Mouse (Mus musculus) hindbrain, postnatal 0 days (tissue): ENCODE results near the gene Cdan1. TPM values are rescaled to one million over a fixed set of nuclear protein-coding genes. Genes with fewer than 3 reads are reported as not detected.
"Not testable (repeated sequence)": the region's sequence is repeated elsewhere in the genome, so short reads cannot be mapped to it uniquely, and the experiment has no call there.

Experiments used
- ATAC-seq: fragments of 200-750 bp; cut with Nextera tagmentation; 2 replicates; pipeline ENCODE4 v1.8.0; 2017; ENCODE audit warnings: mild to moderate bottlenecking, moderate TSS enrichment, moderate library complexity
- DNase-seq: peaks from one replicate; pipeline ENCODE4 v3.0.0-alpha.2; 2015; ENCODE audit warnings: low spot score
- H3K27ac ChIP-seq: fragments of 300-500 bp; sonication (generic); 2 replicates; pipeline ENCODE4 v1.5.1; 2014; ENCODE audit warnings: mild to moderate bottlenecking
- H3K27me3 ChIP-seq: fragments of 300-500 bp; sonication (generic); 2 replicates; pipeline ENCODE4 v1.6.1; 2014; ENCODE audit warnings: low read length, mixed read lengths; ENCODE audit not compliant: insufficient read depth
- H3K36me3 ChIP-seq: fragments of 300-500 bp; sonication (generic); 2 replicates; pipeline ENCODE4 v1.6.1; 2014; ENCODE audit warnings: low read length, mixed read lengths; ENCODE audit not compliant: insufficient read depth
- H3K4me1 ChIP-seq: fragments of 300-500 bp; sonication (generic); 2 replicates; pipeline ENCODE4 v1.6.1; 2014; ENCODE audit warnings: antibody characterized with exemption, low read length, mixed read lengths; ENCODE audit not compliant: insufficient read depth
- H3K4me2 ChIP-seq: fragments of 300-500 bp; sonication (generic); 2 replicates; pipeline ENCODE4 v1.6.1; 2014; ENCODE audit warnings: low read depth, mild to moderate bottlenecking, low read length, moderate library complexity, mixed read lengths
- H3K4me3 ChIP-seq: fragments of 300-500 bp; sonication (generic); 2 replicates; pipeline ENCODE4 v1.5.1; 2014; ENCODE audit warnings: low read length
- H3K9ac ChIP-seq: fragments of 300-500 bp; sonication (generic); replicated peaks from 2 replicates; pipeline ENCODE4 v1.6.1; 2014; ENCODE audit warnings: mild to moderate bottlenecking, low read length, moderate library complexity, mixed read lengths
- H3K9me3 ChIP-seq: fragments of 300-500 bp; sonication (generic); 2 replicates; pipeline ENCODE4 v1.6.1; 2016; ENCODE audit warnings: low read length, mixed read lengths
- CTCF ChIP-seq: IDR thresholded peaks from 2 replicates; pipeline ENCODE4 v1.5.1; 2016; ENCODE audit warnings: antibody characterized with exemption, control low read depth, low read depth
- WGBS: fragments of 180-500 bp; shearing (Covaris S2); extraction: QIAGEN DNeasy Blood & Tissue Kit; methylation state at CpG from one replicate; pipeline ENCODE4 v1.1.7; 2014; 5-methylcytosine and 5-hydroxymethylcytosine counted together
- polyA plus RNA-seq: library from polyadenylated mRNA; unstranded; fragments of >200 nt; fragmentation: Nextera tagmentation; extraction: Ambion mirVana; gene quantifications from 2 replicates; pipeline ENCODE4 v1.2.1, GENCODE M21; 2015
- total RNA-seq: library from RNA; depleted of rRNA; stranded (reverse); fragments of >200 nt; gene quantifications from 2 replicates; pipeline ENCODE4 v1.2.3, GENCODE M21; 2014

Cdan1 gene
- total and polyA plus RNA-seq, 2 experiments from 2014 or later = 5.9 to 37.8 TPM

DNA sequence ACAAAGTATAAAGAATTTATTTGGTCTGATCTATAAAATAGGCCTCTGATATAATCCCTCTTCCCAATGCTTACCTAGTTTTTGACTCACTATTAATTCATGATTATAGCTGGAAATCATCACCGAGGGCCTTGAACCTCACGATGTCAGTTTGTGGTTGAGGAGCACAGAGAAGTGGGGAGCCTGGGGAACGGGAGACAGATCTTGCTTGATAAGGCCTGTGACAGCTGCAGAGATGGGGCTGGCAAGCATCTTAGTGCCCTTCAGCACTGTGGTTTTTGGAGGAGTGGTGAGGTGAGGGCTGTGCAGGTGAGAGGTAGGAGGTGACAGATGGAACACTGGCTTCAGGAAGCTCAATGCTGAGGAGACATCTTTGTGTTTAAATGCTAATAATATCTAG lies 139.8 kb downstream of the Cdan1 start:
- ATAC-seq (no peak), DNase-seq (no peak)
- Histone ChIP-seq H3K4me3 (no peak overlapping the region), H3K27me3 (no peaks in the 10 kb centered on the region), H3K4me1 (no peaks in the 10 kb centered on the region), H3K36me3 (peaks cover 25% of the 10 kb centered on the region), H3K9ac (no peak overlapping the region), H3K27ac (no peak overlapping the region), H3K4me2 (no peak overlapping the region), H3K9me3 (no peaks in the 10 kb centered on the region)
- no peak for TF ChIP-seq CTCF
- 91% methylated on average over 3 of the region's 3 CpGs for WGBS

DNA sequence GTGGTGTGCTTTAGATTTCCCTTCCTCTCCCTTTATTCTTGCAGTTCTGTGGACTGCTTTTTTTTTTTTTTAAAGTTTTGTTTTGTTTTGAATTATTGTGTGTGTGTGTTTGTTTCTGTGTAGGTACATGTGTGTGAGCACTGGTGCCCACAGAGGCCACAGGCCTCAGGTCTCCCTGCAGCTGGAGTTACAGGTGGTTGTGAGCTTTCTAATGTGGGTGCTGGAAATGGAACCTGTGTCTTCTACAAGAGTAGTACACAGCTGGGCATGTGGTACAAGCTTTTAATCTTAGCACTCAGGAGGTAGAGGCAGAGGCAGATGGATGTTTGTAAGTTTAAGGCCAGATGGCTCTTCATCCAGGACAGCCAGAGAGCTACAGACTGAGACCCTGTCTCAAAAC lies 142.9 kb downstream of the Cdan1 start:
- peaks cover 18% of the 10 kb centered on the region; the same call in 1 of the 2 replicates for H3K36me3 ChIP-seq
- no peak overlapping the region for H3K9ac ChIP-seq
- no peak overlapping the region for H3K4me2 ChIP-seq
- no peaks in the 10 kb centered on the region for H3K4me1 ChIP-seq
- DNase-seq = no peak
- H3K27ac ChIP-seq = no peak overlapping the region
- H3K9me3 ChIP-seq = no peaks in the 10 kb centered on the region
- H3K4me3 ChIP-seq = no peak overlapping the region
- TF ChIP-seq CTCF = no peak
- no peak for ATAC-seq
- no peaks in the 10 kb centered on the region for H3K27me3 ChIP-seq

DNA sequence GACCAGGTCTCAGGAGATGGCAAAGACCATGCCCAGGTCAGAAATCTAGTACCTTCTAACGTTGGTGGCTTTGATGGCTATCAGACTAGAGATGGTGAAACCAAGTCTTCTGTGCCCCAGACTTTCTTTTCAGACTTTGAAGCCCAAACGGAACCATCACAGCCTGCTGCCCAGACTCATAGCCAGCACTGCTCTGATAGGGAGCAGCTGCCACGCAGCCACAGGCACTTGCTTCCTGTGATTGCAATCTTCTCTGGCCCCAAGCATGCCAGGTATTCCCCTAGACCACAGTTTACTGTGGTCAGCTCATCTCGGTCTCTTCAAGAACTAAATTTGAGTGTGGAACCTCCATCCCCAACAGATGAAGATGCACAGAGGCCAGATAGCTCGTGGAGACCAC lies 147.3 kb downstream of the Cdan1 start:
- no peaks in the 10 kb centered on the region for H3K9me3 ChIP-seq
- H3K36me3 ChIP-seq = peaks cover 38% of the 10 kb centered on the region

DNA sequence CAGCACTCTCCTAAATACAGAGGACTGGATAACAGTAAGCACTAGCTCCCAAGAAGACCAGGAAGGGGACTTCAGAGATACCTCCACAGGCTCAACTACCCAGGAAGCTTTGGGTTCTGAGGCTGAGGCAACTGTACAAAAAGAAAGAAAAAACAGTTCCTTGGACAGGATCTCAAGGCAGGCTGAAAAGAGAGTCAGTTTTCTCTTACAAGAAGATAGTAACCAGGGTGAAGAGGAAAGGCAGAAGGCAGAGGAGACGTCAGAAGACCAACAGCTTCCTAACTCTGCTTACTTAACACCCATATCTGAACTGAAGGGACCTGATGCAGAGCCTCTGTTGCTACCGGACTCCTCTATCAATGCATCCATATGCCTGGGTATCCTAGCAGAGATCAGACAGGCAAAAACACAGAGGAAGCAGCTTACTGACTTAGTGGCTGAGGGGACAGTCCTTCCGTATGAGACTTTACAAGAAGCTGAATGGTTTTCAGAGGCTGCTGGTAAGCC lies 149.5 kb downstream of the Cdan1 start:
- WGBS = 89% methylated on average over 3 of the region's 3 CpGs
- Histone ChIP-seq H3K36me3 (peaks cover 55% of the 10 kb centered on the region), H3K27ac (no peak overlapping the region), H3K4me1 (no peaks in the 10 kb centered on the region), H3K4me2 (no peak overlapping the region), H3K9ac (no peak overlapping the region), H3K9me3 (no peaks in the 10 kb centered on the region), H3K4me3 (no peak overlapping the region), H3K27me3 (no peaks in the 10 kb centered on the region)
- no peak for DNase-seq
- ATAC-seq = no peak
- no peak for TF ChIP-seq CTCF

More for the DNA sequence above, 147.3 kb downstream of the Cdan1 start:
- no peak overlapping the region for H3K4me3 ChIP-seq
- H3K4me1 ChIP-seq = no peaks in the 10 kb centered on the region
- WGBS = 81% methylated on average over 5 of the region's 5 CpGs
- H3K4me2 ChIP-seq = no peak overlapping the region
- no peaks in the 10 kb centered on the region for H3K27me3 ChIP-seq
- ATAC-seq = no peak
- H3K27ac ChIP-seq = no peak overlapping the region
- no peak for DNase-seq
- TF ChIP-seq CTCF = no peak
- no peak overlapping the region for H3K9ac ChIP-seq

DNA sequence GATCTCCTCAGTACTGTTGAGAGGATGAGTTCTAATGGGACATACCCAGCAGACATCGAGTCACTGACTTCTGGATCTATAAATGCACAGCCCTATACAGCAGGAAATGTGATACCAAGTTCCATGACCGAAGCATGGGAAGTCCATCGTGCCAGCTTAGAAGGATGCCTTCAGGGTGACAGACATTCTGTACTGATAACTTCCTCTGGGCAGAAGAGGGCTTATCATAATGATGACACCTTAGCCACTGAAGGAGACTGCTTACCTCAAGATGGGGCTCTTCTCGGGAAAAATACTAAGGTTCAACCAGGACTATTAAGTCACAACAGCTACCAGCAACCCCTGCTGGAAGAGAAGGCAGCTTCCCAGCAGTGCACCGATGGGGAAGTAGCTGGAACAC lies 152.2 kb downstream of the Cdan1 start:
- WGBS = 88% methylated on average over 5 of the region's 5 CpGs
- no peak overlapping the region for H3K4me2 ChIP-seq
- peaks cover 55% of the 10 kb centered on the region for H3K36me3 ChIP-seq
- H3K9ac ChIP-seq = no peak overlapping the region
- no peak for TF ChIP-seq CTCF
- no peaks in the 10 kb centered on the region for H3K9me3 ChIP-seq
- H3K27me3 ChIP-seq = no peaks in the 10 kb centered on the region
- H3K4me3 ChIP-seq = no peak overlapping the region
- no peak overlapping the region for H3K27ac ChIP-seq
- ATAC-seq (no peak), DNase-seq (no peak)
- no peaks in the 10 kb centered on the region for H3K4me1 ChIP-seq

DNA sequence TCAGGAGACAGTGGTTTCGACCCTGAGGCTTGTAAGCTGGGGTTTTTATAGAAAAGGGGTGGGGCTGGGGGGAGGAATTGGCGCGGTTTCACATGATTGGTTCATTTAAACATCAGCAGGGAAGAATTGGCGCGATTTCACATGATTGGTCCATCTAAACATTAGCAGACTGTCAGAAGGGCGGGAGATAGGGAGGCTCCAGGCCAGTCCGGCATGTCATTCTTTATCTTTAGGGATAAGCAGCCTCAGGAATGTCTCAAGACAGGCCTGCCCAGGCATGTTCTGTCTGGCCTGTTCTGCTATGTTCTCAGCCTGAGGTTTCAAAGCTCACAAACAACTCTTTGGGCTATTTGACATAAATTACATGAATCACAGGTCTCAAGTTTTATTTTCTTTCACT lies 168.8 kb downstream of the Cdan1 start:
- not testable (repeated sequence) for H3K36me3 ChIP-seq, H3K4me2 ChIP-seq, H3K4me3 ChIP-seq, H3K27ac ChIP-seq, H3K9me3 ChIP-seq, H3K4me1 ChIP-seq, H3K27me3 ChIP-seq, DNase-seq, H3K9ac ChIP-seq, ATAC-seq
- WGBS = 86% methylated on average over 7 of the region's 7 CpGs

DNA sequence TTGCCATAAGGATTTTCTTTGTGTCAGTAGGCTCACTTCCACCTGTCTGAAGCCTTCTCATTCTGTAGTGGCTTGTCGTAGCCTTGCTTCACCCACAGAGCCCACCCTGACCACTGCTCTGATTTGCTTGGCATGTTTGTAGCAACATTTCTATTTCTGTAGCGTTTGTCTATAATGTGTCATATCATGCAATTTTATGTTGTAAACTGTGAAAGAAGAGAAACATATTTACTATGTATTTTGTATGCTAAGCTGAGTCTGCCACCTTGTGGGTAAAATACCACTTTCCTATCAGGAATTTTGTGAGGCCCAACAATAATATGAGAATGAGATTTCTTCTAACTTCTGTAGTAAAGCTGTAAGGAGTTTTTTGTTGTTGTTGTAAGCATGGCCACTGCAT lies 179.7 kb downstream of the Cdan1 start:
- Histone ChIP-seq H3K4me2 (no peak overlapping the region), H3K4me1 (no peaks in the 10 kb centered on the region), H3K27me3 (no peaks in the 10 kb centered on the region), H3K9ac (no peak overlapping the region), H3K36me3 (no peaks in the 10 kb centered on the region), H3K9me3 (no peaks in the 10 kb centered on the region), H3K27ac (no peak overlapping the region), H3K4me3 (no peak overlapping the region)
- 69% methylated on average over 2 of the region's 2 CpGs for WGBS
- ATAC-seq (no peak), DNase-seq (peak; percentile 64)
- peak; percentile 65 for TF ChIP-seq CTCF
